Mouse (Mus musculus) small intestine, adult 10 weeks (tissue): ENCODE data around the gene Pcdh18. TPM values are rescaled to one million over a fixed set of nuclear protein-coding genes. Genes with fewer than 3 reads are reported as not detected.

Source experiments
- polyA plus RNA-seq: library from polyadenylated mRNA; stranded (reverse); fragments of 350-450 nt; fragmentation: Illumina TruSeq; extraction: RNeasy Lipid Tissue Mini Kit (QIAGEN cat#74804); gene quantifications from one replicate; pipeline ENCODE4 v1.2.3, GENCODE M21; 2014; ENCODE audit warnings: low replicate concordance

Pcdh18 gene
- polyA plus RNA-seq, result 2.8 TPM

GRCm38 (mm10) chr3:49756870-49757625, at the start of gene Pcdh18:
TSS of gene Pcdh18 (minus strand) at chr3:49757325.

